Mouse (Mus musculus): ENCODE results near the gene Galnt7.
"Not testable (repeated sequence)": the region's sequence is repeated elsewhere in the genome, so short reads cannot be mapped to it uniquely, and the experiment has no call there.

The Galnt7 gene

DNA sequence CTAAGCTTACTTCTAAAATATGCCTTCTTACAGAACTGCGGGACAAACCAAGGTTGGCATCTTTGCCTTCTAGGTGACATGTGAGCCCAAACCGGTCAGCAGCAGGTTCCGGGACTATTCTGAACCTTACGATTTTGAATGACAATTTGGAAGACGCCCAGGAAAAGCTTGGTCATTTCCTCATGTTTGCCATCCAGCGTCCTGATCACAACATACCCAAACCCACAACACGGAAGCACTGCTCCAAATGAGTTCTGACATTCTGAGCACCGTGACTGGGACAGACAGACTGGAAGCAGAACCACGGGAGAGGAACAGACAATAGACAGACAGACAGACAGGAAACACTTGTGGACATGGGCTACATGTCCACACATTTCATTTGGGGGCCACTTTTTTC, 111.4 kb downstream of the Galnt7 start:
- no peak for DNase-seq (ENCODE audit: inconsistent age in 2 of 2, low spot score in 1 of 2)

DNA sequence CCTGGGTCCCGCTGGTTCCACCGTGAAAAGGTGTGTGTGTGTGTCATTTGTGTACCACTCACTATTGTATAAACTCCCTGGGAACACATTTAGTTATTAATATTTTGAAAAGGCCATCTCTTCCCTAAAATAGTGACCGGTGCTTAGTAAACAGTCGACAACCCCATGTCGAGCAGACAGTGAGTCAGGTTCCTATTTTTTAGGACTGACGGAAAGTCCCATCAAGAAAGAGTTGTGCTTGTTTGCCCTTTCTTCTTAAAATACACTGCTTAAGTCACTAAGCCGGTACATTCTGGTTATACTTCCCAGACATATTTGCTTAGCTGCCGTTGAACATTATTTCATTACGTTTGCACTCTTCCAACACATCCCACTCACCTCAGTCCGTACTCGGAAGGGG, 111.9 kb downstream of the Galnt7 start:
- no peak for DNase-seq (ENCODE audit: inconsistent age in 2 of 2, low spot score in 1 of 2)

DNA sequence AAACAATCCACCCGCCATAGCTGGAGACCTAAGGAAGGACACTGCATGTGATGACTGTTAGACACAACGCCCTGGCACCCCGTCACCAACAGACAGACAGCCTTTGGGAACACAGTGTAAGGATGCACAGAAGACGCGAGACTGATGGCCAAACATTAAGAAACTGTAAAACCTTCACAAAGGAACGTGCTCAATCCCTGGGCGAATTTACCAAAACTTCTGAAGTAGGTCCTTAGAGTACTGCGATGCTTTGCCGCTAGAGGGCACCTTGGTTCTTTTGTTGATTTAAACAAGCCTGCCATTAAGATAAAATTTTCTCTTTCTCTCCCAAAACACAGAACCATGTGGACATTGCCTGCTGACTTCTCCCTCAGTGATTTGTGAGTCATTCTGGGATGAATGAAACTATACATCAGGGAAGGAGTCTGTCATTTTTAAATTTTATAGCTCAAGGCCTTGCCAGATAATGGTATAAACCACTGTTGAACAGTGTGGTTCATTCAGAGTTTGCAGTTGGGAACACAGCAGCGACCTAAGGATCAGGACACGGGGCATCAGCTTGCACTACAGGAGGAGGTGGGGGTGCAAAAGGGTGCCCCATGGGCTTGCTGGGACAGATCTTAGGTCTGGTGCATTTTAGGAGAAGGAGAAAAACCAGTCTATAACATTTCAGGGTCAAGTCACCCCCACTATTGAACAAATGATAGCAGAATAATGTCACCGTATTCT, 112.6 kb downstream of the Galnt7 start:
- peak; percentile 41 to 85 for DNase-seq (ENCODE audit: inconsistent age in 2 of 2, low spot score in 1 of 2)

DNA sequence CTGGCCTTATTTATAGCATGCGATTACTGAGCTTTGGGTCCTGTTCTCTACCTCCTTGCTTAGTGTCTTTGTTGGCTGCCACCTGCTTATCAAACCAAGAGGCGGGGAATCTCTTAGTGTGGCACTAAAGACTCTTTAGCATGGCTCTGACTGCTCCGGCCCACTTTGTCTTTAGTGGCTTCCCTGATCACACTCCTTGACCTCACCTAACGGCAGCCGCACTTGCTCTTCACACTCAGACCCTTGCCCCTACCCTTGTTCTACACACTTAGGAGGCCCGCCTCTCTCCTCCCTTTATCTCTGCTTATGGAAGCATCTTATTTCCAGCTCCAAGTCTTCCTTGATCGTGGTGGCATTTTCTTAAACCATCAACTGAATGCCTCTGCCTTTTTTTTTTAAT, 114.2 kb downstream of the Galnt7 start:
- DNase-seq (ENCODE audit: inconsistent age in 2 of 2, low spot score in 1 of 2) = no peak

DNA sequence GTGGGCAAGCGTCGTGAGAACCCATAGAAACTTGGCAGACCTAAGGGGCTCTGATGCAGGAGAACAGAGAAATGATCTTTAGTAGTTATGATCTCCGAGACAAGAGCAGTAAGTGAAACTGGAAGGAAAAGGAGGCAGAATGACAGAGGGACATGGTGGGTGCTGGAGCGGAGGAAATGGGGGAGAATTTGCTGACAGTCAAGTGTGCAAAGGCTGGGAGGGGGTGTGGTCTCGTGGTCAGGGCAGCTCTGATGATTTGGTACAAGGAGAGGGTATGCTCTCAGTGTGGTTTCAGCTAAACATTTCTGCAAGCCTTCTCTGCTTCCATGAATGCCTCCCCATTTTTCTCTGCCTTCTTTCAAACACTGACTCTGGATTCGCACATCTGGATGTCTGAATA, 116.7 kb downstream of the Galnt7 start:
- no peak for DNase-seq (ENCODE audit: inconsistent age in 2 of 2, low spot score in 1 of 2)

GRCm38 (mm10) chr8:57534495-57534894, 118.3 kb downstream of the Galnt7 start:
- no peak for DNase-seq (ENCODE audit: inconsistent age in 2 of 2, low spot score in 1 of 2)

GRCm38 (mm10) chr8:57533106-57533505, 119.7 kb downstream of the Galnt7 start:
- DNase-seq (ENCODE audit: inconsistent age in 2 of 2, low spot score in 1 of 2) = no peak

GRCm38 (mm10) chr8:57532223-57532622, 120.6 kb downstream of the Galnt7 start:
- DNase-seq (ENCODE audit: inconsistent age in 2 of 2, low spot score in 1 of 2) = no peak

DNA sequence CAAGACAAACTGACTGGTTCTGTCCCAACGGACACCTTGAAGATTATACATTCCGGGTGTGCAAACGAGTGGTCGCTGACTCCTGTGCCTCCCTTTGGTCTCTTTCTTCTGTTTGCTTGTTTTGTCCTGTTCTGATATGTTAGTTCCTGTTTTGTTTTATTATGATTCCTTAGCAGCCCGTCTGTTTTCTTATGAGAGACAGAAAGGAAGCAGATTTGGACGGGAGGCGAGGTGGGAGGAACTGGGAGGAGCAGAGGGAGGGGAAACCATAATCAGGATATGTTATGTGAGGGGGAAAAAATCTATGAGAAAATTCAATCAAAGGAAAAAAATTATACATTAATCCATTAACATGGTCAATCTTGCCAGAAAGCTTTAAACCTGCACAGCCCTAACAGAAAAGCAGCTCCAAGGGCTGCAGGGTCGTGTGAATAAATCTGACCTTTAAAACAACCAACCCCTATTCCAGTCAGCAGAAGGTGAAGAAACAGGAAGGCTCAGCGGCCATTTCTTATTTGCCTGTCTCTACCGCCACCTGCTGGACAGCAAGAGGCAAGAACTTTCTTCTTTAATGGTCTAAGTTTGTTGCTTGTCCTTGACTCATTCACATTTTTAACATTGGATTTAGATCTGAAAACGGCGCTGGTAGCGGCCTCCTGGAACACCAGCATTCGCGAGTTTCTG, 122.0 kb downstream of the Galnt7 start:
- DNase-seq (ENCODE audit: inconsistent age in 2 of 2, low spot score in 1 of 2) = peak; percentile 84 to 94

DNA sequence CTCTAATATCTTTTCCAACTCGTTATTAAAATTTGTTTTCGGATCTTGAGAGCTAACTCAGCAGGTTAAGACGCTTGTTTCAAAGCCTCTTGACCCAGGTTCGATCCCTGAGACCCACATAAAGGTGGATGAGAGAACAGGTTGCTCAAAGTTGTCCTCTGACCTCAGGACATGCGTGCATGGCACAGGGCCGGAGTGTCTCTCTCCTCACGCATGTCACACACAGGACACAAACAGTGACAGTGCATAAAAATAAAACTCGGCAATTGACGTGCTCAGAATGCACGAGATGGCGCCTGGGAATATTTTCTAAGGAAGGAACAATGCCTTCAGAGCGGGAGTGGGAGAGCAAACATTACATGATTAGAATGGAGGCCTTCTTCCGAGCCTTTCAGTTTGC, 122.6 kb downstream of the Galnt7 start:
- no peak for DNase-seq (ENCODE audit: inconsistent age in 2 of 2, low spot score in 1 of 2)

DNA sequence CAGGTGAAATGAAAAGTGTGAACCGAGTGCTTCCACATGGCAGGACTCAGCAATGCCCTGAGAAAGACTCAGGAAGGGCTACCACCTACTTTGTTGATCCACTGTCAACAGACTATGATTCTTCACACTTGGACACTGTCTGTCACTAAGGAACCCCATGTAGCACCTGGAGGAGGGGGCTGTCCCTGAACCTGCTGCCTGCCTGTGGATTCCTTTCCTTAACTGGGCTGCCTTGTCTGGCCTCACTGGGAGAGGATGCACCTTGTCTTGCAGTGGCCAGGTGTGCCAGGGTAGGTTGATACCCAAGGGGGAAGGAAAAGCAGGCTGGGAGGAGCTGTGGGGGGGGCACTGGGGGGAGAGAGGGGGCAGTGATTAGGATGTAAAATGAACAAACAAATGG, 124.8 kb downstream of the Galnt7 start:
- no peak for DNase-seq (ENCODE audit: inconsistent age in 2 of 2, low spot score in 1 of 2)

DNA sequence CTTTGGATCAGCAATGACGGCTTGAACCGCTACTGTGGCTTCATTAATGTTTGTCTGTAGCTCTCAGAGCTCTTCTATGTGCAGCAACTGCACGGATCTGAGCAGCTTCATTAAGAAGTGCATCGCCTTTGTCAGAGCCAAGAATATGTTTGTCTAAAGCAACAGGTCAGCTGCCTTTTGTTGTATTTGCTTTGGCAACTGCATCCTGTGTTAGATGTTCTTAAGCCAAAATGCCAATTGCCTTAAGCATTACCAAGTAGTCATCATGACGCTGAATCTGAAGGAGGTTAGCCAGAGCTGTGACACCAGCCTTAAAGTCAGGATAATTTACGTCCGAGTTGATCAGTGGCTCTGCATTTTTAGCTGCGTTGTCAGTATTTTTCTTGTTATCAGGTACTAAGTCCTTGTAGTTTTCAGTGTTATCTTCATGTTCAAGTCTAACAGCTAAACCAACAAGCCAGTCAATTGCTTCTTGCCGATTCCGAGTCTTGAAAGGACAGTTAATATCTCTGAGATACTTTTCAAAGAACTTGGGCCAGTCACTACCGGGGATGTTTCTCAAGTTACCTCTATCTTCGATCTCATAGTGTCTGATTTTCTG, 132.5 kb downstream of the Galnt7 start:
- DNase-seq (ENCODE audit: inconsistent age in 2 of 2, low spot score in 1 of 2) = peak in 1 of 2 experiments; percentile 53

GRCm38 (mm10) chr8:57517723-57518122, 135.1 kb downstream of the Galnt7 start:
- no peak for DNase-seq (ENCODE audit: inconsistent age in 2 of 2, low spot score in 1 of 2)

DNA sequence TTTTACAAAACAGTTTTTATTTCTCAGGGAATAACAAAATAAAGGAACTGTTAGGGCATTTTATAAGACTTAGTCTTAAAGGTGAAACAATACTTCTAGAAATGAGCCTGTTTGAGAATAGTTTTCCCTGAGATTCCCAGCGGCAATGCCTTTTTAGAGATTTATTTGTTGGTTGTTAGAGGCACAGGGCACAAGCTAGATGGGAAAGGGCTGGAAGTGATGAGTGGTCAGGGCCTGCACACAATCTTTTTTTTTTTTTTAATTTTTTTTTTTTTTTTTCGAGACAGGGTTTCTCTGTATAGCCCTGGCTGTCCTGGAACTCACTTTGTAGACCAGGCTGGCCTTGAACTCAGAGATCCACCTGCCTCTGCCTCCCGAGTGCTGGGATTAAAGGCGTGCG, 136.1 kb downstream of the Galnt7 start:
- DNase-seq (ENCODE audit: inconsistent age in 2 of 2, low spot score in 1 of 2) = not testable (repeated sequence)

DNA sequence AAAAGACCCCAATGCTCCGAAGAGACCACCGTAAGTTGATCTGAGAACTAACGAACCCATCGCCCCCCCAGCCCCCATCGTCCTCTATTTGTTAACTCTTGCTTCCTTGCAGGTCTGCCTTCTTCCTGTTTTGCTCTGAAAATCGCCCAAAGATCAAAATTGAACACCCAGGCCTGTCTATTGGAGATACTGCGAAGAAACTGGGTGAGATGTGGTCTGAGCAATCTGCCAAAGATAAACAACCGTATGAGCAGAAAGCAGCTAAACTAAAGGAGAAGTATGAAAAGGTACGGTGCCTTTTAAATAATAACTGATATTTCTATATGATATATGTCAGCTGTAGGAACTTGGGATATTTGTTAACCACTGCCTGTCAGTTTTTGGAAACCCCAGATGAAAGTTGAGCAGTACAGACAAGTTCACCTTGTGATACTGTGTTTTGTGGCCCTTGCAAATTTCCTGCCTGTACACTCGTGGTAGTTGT, 139.6 kb downstream of the Galnt7 start:
- not testable (repeated sequence) for DNase-seq (ENCODE audit: inconsistent age in 2 of 2, low spot score in 1 of 2)

DNA sequence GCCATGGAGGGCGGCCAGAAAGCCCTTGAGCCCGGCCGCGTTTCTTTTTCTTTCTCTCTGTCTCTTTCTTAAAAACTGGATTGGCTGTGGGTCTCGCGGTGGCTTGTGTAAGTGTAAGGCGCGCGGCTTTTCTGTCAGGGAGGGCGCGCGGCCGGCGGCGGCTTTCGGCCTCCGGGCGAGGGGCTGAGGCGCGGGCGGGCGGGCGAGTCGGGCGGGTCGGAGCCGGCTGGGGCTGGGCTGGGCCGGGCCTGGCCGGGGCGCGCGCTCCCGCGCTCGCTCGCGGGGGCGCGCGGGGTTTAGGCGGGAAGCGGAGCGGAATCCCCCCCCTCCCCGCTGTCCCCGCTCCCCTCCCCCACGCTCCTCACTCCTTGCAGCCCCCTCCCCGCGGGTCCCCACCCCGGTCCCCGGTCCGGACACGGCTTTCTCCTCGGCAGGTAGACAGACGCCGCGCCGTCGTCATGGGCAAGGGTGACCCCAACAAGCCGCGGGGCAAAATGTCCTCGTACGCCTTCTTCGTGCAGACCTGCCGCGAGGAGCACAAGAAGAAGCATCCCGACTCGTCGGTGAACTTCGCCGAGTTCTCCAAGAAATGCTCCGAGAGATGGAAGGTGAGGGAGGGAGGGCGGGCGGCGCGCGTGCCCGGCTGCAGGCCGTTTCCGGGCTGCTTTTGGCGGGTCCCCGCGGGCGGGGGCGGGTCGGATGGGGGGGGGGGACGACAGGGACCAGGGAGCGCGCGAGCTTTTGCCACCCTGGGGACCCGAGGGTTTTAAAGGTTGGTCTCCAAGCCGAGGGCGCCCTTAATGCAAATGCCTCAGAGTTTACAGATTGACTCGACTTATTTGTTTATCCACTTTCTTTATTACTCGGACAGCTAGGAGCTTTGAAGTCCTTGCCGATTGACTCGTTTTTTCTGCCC, 140.4 kb downstream of the Galnt7 start:
- peak; percentile 49 to 74 for DNase-seq (ENCODE audit: inconsistent age in 2 of 2, low spot score in 1 of 2)

GRCm38 (mm10) chr8:57511316-57512118, 141.3 kb downstream of the Galnt7 start, which contains the start of gene Hmgb2:
Gene Hmgb2, plus strand, starts transcription at chr8:57511907.
- DNase-seq (ENCODE audit: inconsistent age in 2 of 2, low spot score in 1 of 2) = peak; percentile 100

- peak in 1 of 2 experiments; percentile 47 for DNase-seq (ENCODE audit: inconsistent age in 2 of 2, low spot score in 1 of 2)
Measured at GRCm38 (mm10) chr8:57510791-57511315, 142.0 kb downstream of the Galnt7 start.

GRCm38 (mm10) chr8:57508657-57509056, 144.2 kb downstream of the Galnt7 start:
- no peak for DNase-seq (ENCODE audit: inconsistent age in 2 of 2, low spot score in 1 of 2)

DNA sequence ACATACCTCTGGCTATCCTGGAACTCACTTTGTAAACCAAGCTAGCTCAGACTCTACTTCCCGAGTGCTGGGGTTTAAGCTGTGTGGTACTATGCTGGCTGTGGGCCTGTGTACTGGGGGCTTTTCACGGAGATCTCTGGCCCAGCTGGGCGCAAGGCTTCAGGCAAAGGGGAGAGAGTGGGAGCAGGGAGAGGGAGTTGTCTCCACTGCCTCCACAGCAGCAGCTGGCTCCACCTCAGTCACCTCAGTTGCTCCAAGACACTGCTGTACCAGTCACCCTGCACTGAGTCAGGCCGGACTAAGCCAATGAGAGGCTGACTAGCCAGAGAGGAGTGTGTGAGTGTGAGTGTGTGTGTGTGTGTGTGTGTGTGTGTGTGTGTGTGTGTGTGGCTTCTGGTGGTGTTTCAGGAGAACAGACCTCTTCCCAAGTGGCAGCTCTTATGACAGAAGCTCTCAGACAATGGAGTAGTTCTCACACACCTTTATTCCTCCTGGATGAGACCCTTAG, 145.2 kb downstream of the Galnt7 start:
- DNase-seq (ENCODE audit: inconsistent age in 2 of 2, low spot score in 1 of 2) = no peak
